Mouse (Mus musculus): ENCODE data around the gene Amz2.

DNA sequence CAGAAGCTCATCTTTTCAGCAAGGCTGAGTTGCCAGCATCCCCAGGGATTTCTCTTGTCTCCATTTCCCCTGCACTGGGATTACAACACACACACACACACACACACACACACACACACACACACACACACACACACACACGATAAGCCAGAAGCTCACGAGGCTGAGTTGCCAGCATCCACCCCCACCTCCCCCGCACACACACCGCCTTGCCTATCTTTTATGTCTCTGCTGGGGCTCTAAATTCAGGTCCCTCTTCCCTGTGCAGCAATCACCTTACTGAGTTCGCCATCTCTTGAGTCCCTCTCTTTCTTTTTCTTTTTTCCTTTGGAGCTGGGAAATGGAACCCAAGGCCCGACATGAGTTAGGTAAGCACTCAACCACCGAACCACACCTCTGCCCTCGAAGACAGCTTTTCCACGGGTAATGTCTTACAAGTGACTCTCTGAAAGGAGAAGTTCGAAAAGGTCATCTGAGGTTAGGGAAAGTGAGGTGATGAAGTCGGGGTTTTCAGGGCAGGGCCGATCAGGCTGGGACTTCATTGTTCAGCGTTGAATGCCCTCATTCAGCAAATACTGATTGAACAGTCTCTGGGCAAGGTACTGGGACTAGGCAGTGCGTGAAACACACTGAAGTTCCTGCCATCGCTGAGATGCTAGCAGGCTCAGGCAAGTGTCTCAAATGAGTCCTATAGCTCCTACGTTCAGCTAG, 54.0 kb downstream of the Amz2 start:
- TF ChIP-seq CTCF (IDR thresholded peaks at IDR 0.05; ENCODE audit: control insufficient read depth, insufficient read depth, insufficient read length) = no peak
- no peak for TF ChIP-seq MYOG (IDR thresholded peaks at IDR 0.05; ENCODE audit: control insufficient read depth, extremely low read depth, insufficient read length)
- TF ChIP-seq MYOD1 (IDR thresholded peaks at IDR 0.05; ENCODE audit: control insufficient read depth, insufficient read length, low read depth) = no peak
- TF ChIP-seq MAX (IDR thresholded peaks at IDR 0.05) = no peak
- TF ChIP-seq CEBPB (IDR thresholded peaks at IDR 0.05; ENCODE audit: low read depth) = no peak
